Mouse (Mus musculus) adrenal gland, postnatal 10 days (tissue): ENCODE data around the gene Glb1. TPM values are rescaled to one million over a fixed set of nuclear protein-coding genes. Genes with fewer than 3 reads are reported as not detected.
"Not testable (repeated sequence)": the region's sequence is repeated elsewhere in the genome, so short reads cannot be mapped to it uniquely, and the experiment has no call there.

ENCODE experiments used
- DNase-seq: peaks from one replicate; pipeline ENCODE4 v3.0.0; 2021; ENCODE audit warnings: mixed read lengths
- total RNA-seq, 2 experiments: library from RNA; stranded (reverse); gene quantifications; 2 replicates each; pipeline ENCODE4 v1.2.3; 2021

Glb1 gene
- total RNA-seq, 2 experiments from 2014 or later: 24.8 to 26.9 TPM

DNA sequence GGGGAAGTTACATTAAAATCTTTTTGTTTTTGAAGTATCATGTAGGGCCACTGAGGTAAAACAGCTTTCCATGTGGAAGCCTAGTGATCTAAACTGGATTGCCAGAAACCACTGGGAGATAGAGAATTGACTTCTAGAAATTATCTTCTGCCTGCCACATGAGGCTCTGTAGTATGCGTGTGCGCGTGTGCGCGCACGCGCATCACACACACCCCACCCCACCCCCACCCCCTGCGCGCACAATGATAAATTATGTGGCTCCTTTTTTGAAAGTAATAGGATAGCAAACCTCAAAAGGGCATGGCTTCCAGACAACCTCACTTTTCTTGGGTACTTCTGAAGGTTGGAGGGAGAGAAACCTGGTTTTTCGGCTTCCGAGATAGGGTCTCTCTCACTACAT lies 101.0 kb downstream of the Glb1 start:
- no peak for DNase-seq

DNA sequence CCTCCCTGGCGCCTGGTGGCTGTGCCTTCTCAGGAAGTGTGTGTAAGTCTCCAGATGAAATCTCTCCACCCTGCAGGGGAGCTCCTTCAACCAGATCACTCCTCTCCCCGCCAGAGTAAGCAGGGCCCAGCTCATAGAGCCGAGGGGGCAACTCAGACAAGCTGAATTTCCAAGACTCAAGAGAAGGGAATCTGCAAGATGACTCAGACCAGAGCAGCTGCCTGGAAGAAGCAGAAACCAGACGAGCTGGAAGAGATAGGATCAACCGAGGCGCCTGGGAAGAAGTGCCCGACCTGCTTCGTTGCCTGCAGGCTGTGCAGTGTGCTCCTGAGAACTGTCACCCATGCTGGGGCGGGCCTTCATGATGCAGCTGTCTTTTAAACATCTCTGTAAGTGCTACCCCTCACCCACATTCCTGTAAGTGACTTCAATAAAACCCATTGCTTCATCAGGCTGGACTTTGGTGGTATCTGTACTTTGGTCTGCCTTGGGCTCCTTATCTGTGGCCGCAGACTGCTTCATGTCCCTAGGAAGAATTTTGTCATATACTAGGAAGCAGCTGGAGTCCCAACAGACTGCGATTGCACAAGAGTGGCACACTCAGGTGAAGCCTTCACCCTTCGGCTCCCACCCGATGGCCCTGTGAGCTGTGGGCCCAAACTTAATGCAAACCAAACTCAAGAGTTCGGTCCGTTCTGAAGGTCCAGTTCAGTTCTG lies 102.0 kb downstream of the Glb1 start:
- DNase-seq: no peak

DNA sequence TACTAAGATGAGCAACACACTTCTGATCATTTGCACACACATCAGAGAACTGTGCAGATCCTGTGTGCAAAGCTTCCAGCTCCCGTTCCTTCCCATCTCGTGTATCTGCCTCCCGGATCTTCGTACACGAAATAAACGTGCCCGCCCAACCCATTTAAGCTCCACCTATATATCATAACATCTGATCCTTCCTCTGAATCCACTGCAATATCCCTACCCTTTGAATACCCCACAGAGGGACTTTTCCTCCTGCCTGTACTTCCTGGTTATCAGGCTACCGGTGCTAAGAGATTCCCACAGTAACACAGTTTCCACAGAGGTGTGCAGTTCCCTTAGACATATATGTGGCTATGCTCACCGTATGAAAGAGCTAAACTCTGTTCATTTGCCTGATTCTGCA lies 103.9 kb downstream of the Glb1 start, which contains the start of gene Ccr4:
Gene Ccr4 (minus strand): TSS at position 101 of the 400 bp plus-strand sequence.
- DNase-seq: no peak

DNA sequence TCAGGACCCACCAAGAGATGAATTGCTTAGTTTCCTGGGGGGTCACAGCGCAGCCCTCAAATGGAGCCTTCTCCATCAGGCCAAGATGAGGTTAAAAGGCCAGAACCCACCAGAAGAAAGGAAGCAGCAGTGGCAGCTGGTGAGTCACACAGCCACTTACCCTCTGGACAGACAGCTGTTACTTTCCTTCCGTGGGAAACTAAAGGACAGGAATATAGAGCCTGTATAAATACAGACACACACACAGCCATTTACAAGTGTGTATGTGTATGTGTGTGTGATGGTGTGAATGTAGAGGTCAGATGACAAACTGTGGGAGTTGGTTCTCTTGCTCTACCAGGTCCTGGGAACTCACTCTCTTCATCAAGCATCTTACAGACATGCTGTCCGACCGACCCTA lies 105.7 kb downstream of the Glb1 start:
- no peak for DNase-seq

DNA sequence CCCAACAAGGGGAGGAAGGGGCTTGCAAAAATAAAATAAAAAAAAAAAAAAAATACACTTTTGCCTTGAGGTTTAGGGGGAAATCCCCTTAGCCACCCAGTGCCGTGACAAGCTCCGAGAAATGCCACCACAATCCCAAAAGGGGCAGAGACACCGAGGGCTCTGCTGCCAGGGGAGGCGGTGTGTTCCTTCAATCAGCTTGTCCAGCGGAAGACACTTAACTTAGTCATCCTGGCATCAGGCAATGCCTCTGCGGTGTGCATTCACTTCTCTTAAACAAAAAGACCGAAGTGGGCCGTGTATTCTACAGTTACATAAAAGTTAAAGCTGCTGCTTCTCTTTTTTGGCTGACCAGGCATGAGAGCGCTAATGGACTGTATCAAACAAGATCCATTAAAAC lies 106.5 kb downstream of the Glb1 start:
- no peak for DNase-seq

DNA sequence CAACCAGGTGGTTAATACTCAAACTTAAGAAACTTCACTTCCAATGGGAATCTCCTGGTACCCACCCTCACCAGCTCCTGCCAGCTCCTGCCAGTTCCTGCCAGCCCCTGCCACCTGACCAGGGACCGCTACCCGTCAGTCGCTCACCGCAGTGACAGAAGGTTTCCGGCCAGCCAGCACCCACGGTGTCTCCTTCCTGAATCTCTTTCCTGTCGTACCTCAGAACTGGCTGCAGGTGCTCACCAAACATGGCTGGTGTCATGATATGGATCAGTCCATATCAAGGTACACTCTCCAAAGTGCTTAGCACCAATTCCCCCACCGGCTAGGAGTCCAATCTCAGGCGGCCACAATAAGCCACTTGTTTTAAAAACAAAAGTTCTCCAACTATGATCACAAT lies 108.9 kb downstream of the Glb1 start:
- no peak for DNase-seq

DNA sequence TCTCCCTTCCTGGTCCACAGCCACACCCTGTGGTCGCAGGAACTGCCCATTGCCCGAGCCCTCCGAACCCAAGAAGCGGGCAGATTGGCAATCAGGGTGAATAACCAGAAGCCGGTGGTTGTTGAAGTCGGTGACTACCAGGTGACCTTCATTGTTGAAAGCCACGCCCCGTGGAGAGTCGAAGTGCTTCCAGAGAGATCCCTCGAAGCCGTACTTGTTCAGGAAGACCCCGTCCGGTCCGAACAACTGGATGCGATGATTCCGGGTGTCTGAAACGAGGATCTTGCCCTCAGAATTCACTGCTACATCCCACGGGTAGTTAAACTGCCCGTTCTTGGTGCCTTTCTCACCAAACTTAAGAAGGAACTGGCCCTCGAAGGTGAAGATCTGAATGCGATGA lies 112.0 kb downstream of the Glb1 start:
- no peak for DNase-seq

DNA sequence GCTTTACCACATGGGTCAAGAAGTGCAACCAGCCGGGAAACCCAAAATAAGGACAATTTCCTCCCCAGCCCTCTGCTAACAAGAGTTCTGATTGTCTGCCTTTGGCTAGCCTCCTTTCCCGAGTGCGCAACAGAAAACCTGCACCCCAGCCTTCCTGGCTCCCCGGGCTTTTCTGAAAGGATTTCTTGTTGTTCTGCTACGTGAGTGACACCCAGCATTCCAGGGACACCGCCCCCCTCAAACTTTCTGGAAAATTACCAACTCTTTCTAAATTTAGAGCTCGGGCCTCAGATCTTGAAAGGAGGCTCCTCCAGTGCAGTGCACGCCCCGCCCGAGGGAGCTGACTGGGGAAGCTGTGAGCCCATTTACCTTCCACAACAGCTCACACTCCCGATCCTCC lies 114.5 kb downstream of the Glb1 start, which contains the start of gene C130032M10Rik:
Gene C130032M10Rik (plus strand): TSS at position 334 of the 400 bp plus-strand sequence.
- peak; percentile 20 for DNase-seq

DNA sequence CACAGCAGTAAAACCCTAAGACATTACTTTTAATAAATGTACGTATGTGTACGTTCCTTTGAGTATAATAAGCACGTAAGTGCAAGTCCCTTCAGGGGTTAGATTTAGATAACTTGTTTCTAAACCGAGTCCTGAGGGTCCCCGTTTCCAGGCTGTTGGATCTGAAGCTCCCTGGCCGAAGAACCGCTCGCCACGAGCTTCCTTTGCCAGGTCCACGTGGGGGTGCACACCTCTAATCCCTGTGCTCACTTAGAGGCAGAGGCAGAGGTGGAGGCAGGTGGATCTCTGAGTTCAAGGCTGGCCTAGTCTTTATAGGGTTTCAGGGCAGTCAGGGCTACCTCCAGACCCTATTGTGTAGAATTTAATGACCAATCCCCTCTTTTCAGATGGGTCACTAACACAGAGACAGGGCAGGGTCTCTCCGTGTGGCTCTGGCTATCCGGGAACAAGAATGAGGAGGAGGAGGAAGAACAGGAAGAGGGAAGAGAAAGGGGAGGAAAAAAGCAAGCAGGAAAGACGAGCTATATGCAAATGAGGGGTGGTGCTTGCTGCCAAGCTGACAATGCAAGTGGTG lies 117.1 kb downstream of the Glb1 start:
- DNase-seq: no peak

DNA sequence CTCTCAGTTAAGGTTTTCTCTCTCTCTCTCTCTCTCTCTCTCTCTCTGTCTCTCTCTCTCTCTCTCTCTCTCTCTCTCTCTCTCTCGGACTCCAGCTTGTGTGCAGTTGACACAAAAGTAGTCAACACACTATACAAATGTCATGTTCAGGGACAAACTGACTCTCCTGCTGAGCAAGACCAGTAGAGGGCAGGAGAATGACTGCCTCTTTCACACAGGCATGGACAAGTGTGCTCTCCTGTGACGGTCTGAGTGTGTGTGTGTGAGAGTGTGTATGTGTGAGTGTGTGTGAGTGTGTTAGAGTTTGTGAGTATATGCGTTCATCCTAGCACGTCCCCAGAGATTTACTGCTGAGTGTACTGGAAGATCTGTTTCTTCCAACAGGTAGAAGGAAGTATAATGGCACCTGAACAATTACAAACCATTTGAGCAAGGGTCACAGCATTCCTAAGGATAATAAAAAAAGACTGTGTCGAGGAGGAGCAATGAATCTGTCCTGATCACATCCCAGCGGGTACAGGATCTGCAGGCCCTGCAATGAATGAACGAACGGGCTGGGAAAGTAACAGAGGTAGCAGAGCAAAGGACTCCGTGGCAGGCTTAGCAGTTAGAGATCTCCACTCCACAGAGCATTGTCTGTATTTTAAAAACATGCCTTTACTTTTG lies 118.1 kb downstream of the Glb1 start:
- no peak for DNase-seq

DNA sequence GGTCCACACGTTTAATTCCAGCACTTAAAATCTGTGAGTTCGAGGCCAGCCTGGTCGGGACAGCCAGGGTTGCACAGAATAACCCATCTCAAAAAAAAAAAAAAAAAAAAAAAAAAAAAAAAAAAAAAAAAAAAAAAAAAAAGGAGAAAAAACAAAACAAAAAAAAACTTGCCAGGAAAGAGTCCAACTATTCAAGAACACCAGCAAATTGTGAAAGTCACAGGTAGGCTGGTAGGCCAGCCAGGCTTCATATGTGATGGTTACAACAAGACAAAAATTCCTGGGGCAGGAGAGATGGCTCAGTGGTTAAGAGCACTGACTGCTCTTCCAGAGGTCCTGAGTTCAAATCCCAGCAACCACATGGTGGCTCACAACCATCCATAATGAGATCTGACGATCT lies 119.7 kb downstream of the Glb1 start:
- not testable (repeated sequence) for DNase-seq

DNA sequence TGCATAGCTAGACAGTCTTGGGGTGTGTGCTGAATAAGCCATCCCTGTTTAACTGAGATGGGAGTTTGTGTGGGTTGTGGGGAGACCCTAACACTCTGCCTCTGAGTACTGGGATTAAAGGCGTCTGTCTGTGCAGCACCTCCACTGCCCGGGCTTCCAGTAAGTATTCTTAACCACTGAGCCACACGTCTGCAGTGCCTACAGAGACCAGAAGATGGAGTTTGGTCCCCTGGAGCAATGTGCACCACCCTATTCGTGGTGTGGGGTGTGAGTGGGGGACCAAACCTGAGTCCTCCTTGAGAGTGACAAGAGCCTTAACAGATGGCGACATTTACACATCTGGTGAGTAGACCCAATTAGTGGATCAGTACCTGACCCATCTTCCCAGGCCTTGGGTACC lies 121.2 kb downstream of the Glb1 start:
- no peak for DNase-seq

DNA sequence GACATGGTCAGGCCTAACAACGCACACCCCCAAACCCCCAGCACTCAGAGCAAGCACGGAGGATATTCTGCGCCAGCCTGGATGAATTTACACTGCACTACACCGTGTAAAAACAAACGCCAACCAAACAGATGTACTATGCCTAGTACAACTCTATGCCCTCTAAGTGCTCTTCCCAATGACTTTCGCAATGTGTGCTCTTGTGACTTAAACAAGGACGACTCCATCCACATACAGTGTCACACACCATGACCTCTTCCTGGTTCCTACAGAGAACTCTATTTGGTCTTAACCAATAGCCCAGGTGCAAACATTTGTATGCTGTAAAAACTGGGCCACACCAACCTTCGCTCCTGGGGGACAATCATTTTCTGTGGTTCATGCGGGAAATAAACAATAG lies 121.6 kb downstream of the Glb1 start:
- no peak for DNase-seq

Other genes starting within 250 kb of the Glb1 start
- gene Bcl2a1c, start 70.9 kb upstream of the Glb1 start, total RNA-seq: not detected
- gene Crtap, start 10.4 kb upstream of the Glb1 start, total RNA-seq: 10 to 100 TPM; 89.9 to 96.4 TPM
- 1 to 10 TPM; 4.4 to 7.4 TPM for gene Tmppe, start within 50 bp of the Glb1 start, total RNA-seq
- gene Ccr4, start 103.8 kb downstream of the Glb1 start, total RNA-seq: under 1 TPM in 1 of 2 experiments, not detected in 1; 0.09 TPM
- gene C130032M10Rik, start 114.6 kb downstream of the Glb1 start, total RNA-seq: not detected
- gene Trim71, start 163.3 kb downstream of the Glb1 start, total RNA-seq: under 1 TPM in 1 of 2 experiments, not detected in 1; 0.09 TPM
- gene Cnot10, start 239.1 kb downstream of the Glb1 start, total RNA-seq: 10 to 100 TPM; 36.0 to 39.9 TPM